Mouse (Mus musculus): ENCODE results near the gene Neurl4. TPM values are rescaled to one million over a fixed set of nuclear protein-coding genes. Genes with fewer than 3 reads are reported as not detected.
A peak's percentile ranks its signal among the peaks of the same experiment; 100 is the strongest.

The Neurl4 gene
- total RNA-seq, 1 experiment from 2014 or later = 45.9 TPM

DNA sequence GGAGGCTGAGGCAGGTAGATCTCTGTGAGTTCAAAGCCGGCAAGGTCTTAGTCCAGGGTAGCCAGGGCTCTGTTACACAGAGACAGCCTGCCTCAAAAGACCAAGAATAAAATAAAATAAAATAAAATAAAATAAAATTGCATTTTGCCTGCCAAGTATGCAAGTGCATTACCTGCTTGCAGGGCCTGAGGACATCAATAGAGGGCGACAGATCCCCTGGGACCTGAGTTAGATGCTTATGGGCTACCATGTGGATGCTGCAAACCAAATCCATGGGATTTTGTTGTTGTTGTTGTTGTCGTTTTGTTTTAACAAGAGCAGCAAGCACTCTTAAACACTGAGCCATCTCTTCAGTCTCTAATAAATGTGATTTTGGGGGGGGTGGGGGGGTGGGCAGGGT, 31.4 kb downstream of the Neurl4 start:
- peak; percentile 18 for DNase-seq

DNA sequence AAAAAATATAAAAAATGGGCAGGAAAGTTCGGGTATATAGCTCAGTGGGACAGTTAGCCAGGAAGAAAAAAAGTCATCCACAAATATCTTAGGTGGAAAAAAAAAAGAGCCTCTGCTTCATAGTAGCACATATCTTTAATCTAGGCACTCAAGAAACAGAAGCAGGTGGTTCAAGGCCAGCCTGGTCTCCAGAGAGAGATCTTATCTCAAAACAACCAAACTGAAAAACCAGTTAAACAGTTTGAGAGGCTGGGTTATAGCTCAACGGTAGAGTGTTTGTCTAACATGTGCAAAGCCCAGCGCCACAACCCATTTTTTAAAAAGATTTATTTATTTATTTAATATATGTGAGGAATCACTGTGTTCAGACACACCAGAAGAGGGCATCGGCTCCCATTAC, 32.2 kb downstream of the Neurl4 start:
- no peak for DNase-seq

DNA sequence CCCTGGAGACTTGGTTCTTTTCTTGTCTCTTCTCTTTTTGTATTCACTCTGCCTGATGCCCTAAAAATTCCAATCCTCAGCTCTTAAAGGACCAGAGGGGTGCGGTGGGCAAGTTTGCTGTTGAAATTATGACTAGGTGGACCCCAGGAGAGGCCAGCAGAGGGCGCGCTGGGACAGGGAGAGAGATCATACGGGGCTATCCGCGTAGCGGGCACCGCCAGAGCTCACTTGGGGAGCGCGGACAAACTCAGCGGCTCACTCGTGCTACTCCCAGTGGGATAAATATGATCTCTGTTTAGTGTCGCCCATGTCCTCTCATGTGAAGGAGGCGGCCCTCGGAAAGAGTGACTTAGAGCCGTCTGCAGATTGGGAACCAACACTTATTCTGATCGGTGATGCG, 33.3 kb downstream of the Neurl4 start:
- DNase-seq = peak; percentile 98

DNA sequence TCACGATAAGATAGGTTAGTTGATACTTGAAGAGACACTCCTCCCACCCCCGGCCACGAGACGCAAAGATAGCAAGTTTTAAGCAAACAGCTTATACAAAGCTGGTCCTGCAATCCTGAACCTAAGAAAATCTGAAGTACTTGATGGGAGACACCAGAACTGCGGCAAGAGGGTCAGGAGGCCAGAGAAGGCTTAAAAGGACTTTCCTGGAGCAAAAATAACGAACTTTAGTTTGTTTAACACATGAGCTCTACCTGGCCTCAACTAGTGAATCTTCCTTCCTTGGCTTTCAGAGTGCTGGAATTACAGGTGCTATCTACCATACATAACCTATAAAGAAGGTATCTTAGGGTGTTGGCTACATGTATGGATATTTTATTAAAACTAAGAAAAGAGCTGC, 33.8 kb downstream of the Neurl4 start:
- no peak for DNase-seq

DNA sequence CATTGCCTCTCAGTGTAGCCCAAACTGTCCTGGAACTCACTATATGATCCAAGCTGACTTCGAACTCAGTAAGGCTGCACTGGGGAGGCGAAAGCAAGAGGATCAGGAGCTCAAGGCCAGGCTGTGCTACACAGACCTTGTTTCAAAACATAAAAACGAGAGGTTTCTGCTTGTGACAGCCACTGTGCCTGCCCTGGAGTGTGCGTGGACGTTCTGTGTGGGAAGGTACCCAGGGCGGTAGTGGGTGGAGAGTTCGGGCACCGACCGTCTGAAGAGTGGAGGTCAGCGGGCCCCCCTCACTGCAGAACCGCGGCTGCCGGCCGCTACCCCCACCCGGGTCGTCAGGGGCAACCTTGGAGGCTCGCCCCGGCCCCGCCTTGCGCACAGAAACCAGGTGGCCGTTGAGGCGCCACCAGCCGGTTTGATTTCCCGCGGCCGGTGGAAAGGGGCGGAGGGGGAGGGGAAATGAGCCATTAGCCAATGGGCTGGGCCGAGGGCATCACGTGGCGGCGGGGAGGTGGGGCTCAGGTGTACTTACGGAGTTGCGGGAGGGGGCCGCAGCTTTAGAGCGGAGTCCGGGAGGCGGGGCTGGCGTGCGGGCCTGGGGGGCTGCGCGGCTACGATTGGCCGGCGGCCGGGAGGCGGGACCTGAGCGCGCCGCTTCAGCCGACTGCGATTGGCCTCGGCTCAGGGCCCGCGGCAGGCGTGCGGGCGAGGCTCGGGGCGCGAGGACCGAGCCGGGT, 34.4 kb downstream of the Neurl4 start, which contains the start of gene Ybx2:
Ybx2 (plus strand) TSS at position 660 of the 743 bp plus-strand sequence.
- peak; percentile 94 for DNase-seq

DNA sequence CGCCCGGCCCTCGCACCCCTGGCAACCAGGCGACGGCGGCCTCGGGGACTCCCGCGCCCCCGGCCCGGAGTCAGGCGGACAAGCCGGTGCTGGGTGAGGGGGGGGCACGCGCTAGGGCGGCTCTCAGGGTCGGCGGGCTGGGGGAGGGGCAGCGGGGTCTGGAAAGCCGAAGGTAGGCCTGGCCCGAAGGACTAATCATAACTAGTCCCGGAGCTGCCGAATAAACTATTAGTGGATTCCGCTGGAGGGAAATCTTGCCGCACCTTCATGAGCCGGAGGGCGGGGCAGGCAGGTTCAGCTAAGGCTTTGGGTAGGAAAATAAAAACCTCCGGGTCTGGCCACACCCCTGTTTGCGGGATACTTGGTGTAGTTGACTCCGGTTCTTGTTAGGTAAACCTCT, 35.3 kb downstream of the Neurl4 start:
- peak; percentile 55 for DNase-seq

DNA sequence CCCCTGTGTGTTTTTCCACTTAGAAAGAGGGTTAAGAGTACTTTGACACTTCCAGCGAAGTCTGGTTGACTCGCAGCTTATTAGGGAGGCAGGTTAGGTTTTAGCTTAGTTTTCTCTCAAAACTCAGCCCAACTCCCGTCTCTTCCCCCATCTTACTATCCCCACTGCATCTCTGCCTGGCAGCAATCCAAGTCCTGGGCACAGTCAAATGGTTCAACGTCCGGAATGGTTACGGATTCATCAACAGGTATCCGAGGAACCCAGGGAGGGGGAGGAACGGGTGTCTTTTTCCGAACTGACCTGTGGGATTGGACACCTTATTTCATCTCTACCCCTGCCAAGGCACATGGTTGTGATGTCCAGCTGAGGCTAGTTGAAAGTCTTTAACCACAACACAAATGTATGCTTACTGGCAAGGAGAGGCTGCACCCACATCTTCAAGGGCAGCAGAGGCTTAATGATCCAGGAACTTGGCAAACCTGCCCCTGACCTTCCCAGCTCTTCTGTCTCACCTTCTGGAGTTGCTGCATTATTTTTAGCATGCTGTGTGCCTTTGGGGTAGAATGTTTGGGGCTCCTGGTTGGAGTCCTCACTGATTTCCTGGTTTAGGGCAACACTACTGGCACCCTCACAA, 36.0 kb downstream of the Neurl4 start:
- DNase-seq = no peak

DNA sequence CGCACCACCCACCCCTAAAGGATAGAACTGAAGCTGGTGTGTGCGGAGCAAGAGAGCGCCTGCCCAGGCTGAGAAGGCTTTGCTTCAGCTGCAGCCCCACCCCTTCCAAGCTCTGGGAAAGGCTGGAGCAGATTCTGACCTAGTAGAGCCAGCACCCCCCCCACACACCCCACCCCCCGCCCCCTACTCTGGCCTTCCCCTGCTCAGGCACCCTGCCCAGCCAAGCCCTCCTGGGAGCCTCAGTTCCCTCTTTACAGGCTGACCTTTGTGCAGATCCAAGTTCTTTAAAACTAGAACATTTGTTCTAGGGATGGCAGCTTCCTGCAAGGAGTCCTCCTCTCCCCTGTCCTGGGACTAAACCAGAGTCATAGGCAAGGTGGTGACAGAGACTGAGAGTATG, 36.5 kb downstream of the Neurl4 start:
- DNase-seq = peak; percentile 81

DNA sequence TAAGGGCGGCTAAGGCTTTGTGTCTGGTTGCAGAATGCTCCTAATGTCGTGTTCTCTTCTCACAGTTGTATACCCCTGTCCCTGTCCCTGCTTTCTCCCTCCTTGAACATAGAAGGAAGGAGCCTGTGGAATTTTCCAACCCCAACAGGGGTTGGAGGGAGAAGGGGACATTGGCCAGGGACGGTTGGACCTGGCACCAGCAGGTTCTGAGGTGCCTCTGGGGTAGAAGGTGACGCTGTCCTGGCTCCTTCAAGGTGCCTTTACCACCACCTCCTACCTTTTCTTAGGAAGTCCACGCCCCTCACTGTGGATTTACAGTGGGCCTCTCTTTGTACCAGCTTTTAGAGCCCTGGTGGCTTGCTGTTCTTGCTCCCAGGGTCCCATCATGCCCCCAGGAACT, 37.0 kb downstream of the Neurl4 start:
- peak; percentile 14 for DNase-seq

DNA sequence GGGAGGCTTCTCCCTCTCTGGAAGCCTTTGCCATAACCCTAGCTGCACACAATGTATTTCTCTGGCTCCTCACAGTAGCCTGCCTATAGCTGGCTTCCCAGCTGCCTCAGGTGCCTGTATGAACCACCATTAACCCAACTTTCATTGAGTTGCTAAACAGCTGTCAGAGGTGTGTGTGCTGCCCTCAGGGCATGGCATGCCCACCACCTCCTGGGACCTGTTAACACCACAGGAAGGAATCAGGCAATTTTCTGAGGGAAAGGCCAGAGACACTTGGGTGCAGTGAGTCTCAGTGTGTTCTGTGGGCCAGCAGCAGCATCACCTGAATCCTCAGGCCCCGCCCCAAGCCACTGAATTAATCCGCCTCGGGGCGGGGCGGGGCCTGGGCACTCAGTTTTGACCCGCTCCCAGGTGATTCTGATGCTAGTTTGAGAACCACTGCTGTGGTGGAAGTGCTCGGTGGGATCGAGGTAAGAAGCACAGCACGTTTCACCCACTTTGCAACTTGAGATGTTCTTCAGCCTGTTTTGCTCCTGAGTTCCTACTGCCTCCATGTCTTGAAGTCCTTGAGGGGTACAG, 37.6 kb downstream of the Neurl4 start:
- peak; percentile 17 for DNase-seq

DNA sequence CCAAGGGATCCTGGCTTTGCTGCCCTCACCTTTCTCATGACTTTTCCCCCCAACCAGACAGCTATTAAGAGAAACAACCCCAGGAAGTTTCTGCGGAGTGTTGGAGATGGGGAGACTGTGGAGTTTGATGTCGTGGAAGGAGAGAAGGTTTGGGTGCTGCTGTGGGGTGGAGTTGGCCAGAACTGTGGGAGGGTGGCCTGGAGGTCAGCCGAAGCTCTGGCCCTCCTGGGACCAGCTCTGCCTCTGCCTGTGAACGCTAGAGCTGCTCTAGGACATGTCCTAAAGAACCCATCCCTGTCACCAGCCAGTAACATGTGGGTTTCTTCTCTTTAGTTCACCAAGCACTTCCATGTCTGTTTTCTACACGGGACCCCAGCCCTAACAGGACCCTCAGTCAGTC, 38.3 kb downstream of the Neurl4 start:
- DNase-seq = peak; percentile 46

DNA sequence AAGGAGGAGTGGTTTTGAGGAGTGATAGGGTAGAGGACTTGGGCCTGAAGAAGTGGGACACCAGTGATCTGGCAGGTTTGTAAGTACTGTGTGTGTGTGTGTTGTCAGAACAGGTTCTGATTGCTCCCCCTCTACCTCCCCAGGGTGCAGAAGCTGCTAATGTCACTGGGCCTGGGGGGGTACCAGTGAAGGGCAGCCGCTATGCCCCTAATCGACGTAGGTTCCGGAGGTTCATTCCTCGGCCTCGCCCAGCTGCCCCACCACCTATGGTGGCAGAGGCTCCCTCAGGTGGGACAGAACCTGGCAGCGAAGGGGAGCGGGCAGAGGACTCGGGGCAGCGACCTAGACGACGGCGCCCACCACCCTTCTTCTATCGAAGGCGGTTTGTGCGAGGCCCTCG, 38.9 kb downstream of the Neurl4 start:
- no peak for DNase-seq

DNA sequence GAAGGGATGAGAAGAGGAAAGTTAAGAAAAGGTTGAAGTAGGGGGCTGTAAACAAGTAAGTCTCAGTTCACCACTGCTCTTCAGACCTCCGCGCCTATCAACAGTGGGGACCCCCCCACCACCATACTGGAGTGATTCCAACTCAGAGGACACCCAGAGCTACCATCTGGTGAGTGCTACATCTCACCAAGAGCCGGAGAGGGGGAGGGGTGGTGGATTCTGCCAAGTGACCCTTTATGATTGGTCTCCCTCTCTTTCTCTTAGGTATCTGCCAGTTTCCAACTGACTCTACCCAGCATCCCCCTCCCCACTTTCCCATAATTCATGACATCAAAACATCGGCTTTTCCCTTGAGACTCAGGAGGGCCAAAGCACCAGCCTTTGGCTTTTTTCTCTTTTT, 40.1 kb downstream of the Neurl4 start:
- DNase-seq = no peak

DNA sequence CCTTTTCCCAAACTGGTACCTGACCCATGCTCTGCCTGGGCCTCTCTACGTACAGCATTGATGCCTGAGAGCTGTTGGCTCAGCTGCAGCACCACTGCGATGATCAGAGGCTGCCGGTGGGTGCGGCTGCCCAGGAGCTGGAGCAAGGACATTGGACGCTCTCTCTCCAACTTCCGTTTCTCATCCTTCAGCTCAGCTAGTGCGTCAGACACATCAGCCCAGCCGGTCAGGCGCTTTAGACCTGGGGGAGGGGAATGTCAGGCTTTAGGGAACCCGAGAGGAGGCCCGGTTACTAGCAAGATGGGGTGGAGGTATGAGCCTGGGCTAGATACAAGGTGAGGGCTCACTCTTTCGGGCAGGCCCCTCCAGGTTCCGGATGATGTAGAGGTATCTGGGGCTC, 44.3 kb downstream of the Neurl4 start:
- DNase-seq = peak; percentile 81

DNA sequence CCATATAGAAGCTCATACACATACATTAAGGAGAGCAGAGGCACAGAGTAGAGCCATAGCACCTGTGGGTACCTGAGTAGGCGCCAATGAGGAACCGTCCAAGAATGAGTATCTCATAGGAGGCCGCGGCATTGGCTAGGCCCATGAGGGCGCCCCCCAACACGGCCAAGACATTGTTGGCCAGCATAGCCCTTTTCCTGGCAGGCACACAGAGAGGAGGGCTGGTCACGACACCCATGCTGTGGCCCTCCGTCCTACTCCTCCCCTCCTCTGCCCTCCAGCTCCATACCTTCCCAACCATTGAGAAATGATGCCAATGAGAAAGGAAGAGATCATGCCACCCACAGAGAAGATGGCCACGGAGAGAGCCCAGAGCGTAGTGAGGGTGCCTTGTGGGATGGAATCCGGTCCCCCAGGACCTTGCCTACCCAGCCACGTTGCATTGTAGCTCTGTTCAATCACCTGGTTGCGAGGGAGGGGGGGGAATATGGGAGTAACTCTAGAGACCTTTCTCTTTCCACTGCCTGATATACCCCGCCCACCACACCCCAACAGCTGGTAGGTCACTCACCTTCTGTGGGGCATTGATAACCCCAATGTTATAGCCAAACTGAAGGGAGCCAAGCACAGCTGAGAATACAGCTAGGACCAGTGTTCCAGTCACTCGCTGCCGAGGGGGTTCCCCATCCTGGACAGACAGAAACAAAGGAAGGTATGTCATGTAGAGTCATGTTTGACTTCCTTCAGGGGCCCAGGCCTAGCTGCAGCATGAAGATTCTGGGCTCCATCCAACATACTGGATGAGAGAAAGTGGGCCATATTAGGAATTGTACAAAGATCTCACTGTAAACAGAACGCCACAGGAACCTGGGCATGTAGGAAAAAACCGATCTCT, 45.4 kb downstream of the Neurl4 start:
- DNase-seq = peak; percentile 9

DNA sequence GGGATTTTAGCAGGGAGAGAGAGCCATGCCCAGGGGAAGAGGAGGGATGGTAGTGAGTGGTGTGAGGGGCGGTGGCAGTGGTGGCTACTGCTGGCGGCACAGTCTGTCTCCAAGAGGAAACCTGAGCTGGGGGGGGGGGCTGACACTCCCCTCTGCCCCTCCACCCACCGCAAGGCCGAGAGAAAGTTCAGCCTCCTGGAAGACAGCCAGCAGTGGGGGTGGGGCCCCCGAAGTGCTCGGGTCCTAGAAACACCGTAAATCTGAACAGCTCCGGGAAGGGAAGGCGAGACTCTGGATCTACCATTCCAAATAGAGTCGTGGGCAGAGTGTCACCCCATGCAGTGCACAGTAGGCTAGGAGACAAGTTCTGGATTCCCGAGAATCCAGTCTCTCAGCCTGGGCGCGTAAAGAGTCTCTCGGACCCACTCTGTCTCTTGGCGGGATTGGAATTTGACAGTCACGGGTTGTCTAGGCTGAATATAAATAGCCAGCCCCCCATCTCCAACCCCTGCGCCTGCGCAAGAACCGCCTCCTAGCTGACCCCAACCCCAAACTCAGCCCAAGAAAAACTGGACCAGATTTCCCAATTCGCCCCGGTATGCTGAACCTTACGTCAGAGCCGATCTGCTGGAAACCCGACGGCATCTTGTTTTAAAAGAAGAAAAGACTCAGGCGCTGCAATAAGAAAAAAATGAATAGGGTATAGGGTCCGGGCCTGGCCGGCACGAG, 46.6 kb downstream of the Neurl4 start:
- peak; percentile 86 for DNase-seq

DNA sequence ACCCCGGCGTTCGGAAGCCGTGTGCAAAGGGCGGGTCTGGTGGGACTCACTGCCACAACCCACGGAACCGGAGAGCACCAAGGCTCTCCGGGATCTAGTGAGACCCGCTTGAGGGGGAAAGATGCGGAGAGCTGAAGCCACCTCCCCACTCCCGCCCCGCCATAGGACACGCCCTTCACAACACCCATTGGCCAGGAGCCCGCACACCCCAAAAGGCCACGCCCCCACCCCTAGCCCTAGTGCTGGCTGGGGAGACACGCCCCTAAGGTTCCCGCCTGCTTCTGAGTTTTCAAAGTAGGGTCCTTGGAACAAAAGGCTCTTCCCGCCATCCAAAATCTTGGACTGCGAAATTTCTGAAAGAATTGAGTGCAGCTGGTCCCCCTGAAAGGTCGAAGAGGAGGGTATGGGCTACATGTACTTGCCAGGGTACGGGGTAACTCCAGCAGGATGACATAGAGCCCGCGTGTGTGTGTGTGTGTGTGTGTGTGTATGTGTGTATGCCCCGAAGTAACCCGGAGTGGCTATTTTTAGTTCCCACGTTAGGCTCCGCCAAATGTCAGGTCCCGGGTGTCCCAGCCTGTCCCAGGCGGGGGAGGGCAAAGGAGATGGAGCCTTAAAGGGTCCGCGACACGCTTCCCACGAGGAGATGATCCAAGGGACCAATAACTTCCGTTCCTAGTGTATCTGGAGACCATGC, 47.3 kb downstream of the Neurl4 start, which contains the start of gene Slc2a4:
Slc2a4 (minus strand) TSS at position 123 of the 697 bp plus-strand sequence.
- DNase-seq = peak; percentile 98

DNA sequence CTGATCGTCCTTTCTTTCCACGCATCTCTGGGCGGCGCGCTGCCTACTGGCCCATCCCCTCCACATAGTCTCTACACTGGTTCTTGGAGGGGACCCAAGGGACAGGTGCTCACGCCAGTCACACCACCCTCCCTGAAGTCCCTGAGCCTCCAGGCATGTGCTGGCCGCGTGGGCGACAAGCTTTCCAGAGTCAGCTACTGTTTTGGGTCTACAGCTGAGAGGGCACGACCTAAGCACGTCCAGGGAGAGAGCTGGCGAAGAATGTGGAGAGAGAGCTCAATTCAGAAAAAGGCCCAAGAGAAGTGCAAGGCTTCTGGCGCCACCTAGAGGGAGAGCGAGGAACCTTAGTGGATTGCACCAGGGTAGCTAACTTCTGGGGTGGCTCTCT, 47.9 kb downstream of the Neurl4 start:
- DNase-seq = peak; percentile 93

DNA sequence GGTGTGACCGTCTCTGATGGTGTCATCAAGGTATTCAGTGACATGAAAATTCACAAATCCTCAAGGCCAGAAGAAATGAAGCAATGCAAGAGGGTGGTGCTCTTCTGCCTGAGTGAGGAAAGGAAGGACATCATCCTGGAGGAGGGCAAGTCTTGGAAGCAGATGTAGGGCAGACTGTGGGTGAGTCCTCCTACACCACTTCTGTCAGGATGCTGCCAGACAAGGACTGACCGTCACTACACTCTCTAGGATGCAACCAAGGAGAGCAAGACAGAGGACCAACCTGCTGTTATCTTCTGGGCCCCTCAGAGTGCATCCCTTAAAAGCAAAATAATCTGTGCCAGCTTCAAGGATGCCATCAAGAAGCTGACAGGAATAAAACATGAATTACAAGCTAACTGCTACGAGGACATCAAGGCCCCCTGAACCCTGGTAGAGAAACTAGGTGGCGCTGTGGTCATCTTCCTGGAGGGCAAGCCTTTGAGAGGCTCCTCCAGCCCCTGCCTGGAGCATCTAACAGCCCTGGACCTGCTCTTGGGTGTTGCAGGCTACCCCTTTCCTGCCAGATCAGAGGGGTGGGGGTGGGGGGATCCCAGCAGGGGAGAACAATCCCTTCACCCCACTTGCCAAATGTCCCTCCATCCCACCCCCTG, 50.1 kb downstream of the Neurl4 start:
- peak; percentile 54 for DNase-seq

DNA sequence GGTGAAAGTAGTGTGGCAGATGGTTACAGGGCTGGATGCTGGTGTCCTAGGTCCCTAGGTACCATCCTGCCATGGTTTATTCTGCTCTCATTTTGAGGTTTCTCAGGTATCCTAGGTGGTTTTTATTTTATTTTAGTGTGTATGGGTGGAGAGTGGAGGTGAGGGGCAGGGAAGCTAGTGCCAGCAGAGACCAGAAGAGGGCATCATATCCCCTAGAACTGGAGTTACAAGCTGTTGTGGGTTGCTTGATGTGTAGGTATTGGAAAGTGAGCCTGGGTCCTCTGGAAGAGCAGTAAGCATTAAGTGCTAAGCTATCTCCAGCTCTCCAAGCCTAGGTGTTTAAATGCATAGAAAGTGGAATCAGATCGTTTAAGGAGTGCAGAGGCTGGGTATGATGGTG, 51.4 kb downstream of the Neurl4 start:
- DNase-seq = no peak

Data from adrenal gland, postnatal 14 days (tissue).